Mouse (Mus musculus): ENCODE data around the gene Tom1l2.

DNA sequence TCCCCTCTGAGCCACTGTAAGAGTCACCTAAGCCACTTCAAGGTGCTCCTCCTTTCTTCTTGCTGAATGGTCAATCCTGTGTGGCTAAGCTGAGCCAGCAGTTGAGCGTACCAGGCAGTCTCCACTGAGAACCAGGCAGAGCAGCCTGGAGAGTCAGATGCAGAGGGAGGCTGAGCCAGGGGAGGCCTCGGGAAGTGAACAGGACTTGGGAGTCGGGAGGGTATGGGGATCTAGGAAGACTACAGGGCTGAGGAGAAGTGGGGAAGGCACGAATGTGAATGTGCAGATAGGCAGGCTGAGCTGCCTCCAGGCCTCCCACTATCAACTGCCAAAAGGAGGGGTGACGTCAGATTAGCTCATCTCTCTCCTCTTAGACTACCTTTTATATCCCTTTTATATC is 34.0 kb downstream of the Tom1l2 start:
- TF ChIP-seq CTCF (IDR thresholded peaks at IDR 0.05; ENCODE audit: borderline replicate concordance, insufficient read depth, low read depth, low read length): no peak
- TF ChIP-seq POLR2A (IDR thresholded peaks at IDR 0.05; ENCODE audit: borderline replicate concordance, insufficient read depth, low read length): no peak
